Comparison of ENCODE assay signal across 11 mouse cellular contexts in genomic region chrX:19168111-19168510, GRCm38 (mm10).
A peak's percentile ranks its signal among the peaks of the same experiment; 100 is the strongest.
DNase-seq lines count a peak whose midpoint lies in the region; ATAC-seq and TF ChIP-seq lines count a peak whose summit lies in the region.
"Had no signal": no experiment of that assay in that cellular context is flagged by ENCODE, and none has a peak within 500 bp of the region (broad histone marks: within the 10 kb centered on the region; RNA-seq: fewer than 3 reads in every experiment).

No protein-coding gene starts in this region.

- no peak for TF ChIP-seq EP300 in stomach, postnatal 0 days (optimal IDR thresholded peaks at IDR 0.05)

- H3K27me3 ChIP-seq in heart, embryonic 12.5 days (replicated peaks), result no peaks in the 10 kb centered on the region
- no peaks in the 10 kb centered on the region for H3K27me3 ChIP-seq in stomach, embryonic 16.5 days (ENCODE audit: control insufficient read depth, insufficient read depth, low read length)
- H3K27me3 ChIP-seq in stomach, postnatal 0 days (ENCODE audit: control insufficient read depth, insufficient read depth, low read length), result no peaks in the 10 kb centered on the region
- no peaks in the 10 kb centered on the region for H3K27me3 ChIP-seq in cerebellum, adult 2 months (ENCODE audit: control insufficient read depth, insufficient read depth, low read length)
- H3K27me3 ChIP-seq in myocyte (ENCODE audit: control insufficient read depth, insufficient read depth, insufficient read length), result no peaks in the 10 kb centered on the region
- H3K27me3 ChIP-seq: heart, embryonic 15.5 days had no signal

- WGBS in heart, embryonic 12.5 days, result 66% methylated on average over 1 of the region's 1 CpGs
- 55% methylated on average over 1 of the region's 1 CpGs for WGBS in stomach, embryonic 16.5 days
- 38% methylated on average over 1 of the region's 1 CpGs for WGBS in stomach, postnatal 0 days
- 42% methylated on average over 1 of the region's 1 CpGs for WGBS in cerebellum, adult 2 months

- no peak for TF ChIP-seq CTCF in stomach, postnatal 0 days (IDR thresholded peaks at IDR 0.05; ENCODE audit: low read depth)
- TF ChIP-seq CTCF in cerebellum, adult 2 months (IDR thresholded peaks at IDR 0.05; ENCODE audit: borderline replicate concordance, insufficient read depth, low read depth, low read length), result no peak

- H3K4me2 ChIP-seq in heart, embryonic 12.5 days, result no peak overlapping the region
- H3K4me2 ChIP-seq in stomach, embryonic 16.5 days (ENCODE audit: low read depth, low read length), result no peak overlapping the region
- H3K4me2 ChIP-seq in stomach, postnatal 0 days (replicated peaks; ENCODE audit: low read depth), result no peak overlapping the region
- peak overlapping the region; percentile 87 for H3K4me2 ChIP-seq in myocyte (ENCODE audit: low read depth)
- H3K4me2 ChIP-seq: liver, embryonic 11.5 days had no signal

- peaks cover 38% of the 10 kb centered on the region for H3K79me2 ChIP-seq in myocyte (ENCODE audit: control insufficient read depth, insufficient read depth)

- H3K36me3 ChIP-seq in heart, embryonic 12.5 days, result no peaks in the 10 kb centered on the region
- no peaks in the 10 kb centered on the region for H3K36me3 ChIP-seq in stomach, embryonic 16.5 days (ENCODE audit: control insufficient read depth, insufficient read depth, low read length)
- H3K36me3 ChIP-seq in stomach, postnatal 0 days (ENCODE audit: control insufficient read depth, insufficient read depth, low read length), result no peaks in the 10 kb centered on the region
- no peaks in the 10 kb centered on the region for H3K36me3 ChIP-seq in myocyte (ENCODE audit: control insufficient read depth, insufficient read depth)
- H3K36me3 ChIP-seq: heart, embryonic 15.5 days had no signal

- no peaks in the 10 kb centered on the region for H3K4me1 ChIP-seq in heart, embryonic 12.5 days (replicated peaks)
- H3K4me1 ChIP-seq in stomach, embryonic 16.5 days (ENCODE audit: control insufficient read depth, insufficient read depth, low read length), result no peaks in the 10 kb centered on the region
- no peaks in the 10 kb centered on the region for H3K4me1 ChIP-seq in stomach, postnatal 0 days (replicated peaks; ENCODE audit: control insufficient read depth, insufficient read depth)
- no peaks in the 10 kb centered on the region for H3K4me1 ChIP-seq in cerebellum, adult 2 months (ENCODE audit: control insufficient read depth, insufficient read depth, low read length)
- H3K4me1 ChIP-seq: heart, embryonic 15.5 days had no signal

- no peak overlapping the region for H3ac ChIP-seq in myocyte (ENCODE audit: control insufficient read depth, insufficient read length)

- ATAC-seq in heart, embryonic 12.5 days (ENCODE audit: insufficient number of reproducible peaks, low FRiP score), result no peak
- ATAC-seq in stomach, embryonic 16.5 days (ENCODE audit: insufficient read depth, low FRiP score), result no peak
- no peak for ATAC-seq in stomach, postnatal 0 days (ENCODE audit: low FRiP score, low TSS enrichment)

- no peaks in the 10 kb centered on the region for H3K9me3 ChIP-seq in heart, embryonic 12.5 days (replicated peaks)
- no peaks in the 10 kb centered on the region for H3K9me3 ChIP-seq in stomach, embryonic 16.5 days (replicated peaks; ENCODE audit: control insufficient read depth, low read length)
- no peaks in the 10 kb centered on the region for H3K9me3 ChIP-seq in stomach, postnatal 0 days (ENCODE audit: control insufficient read depth, low read length)
- H3K9me3 ChIP-seq: heart, embryonic 15.5 days had no signal

- no peak for TF ChIP-seq POLR2A in cerebellum, adult 2 months (IDR thresholded peaks at IDR 0.05; ENCODE audit: borderline replicate concordance, insufficient read depth, low read length)
- no peak for TF ChIP-seq POLR2A in myocyte (IDR thresholded peaks at IDR 0.05; ENCODE audit: insufficient read length, low read depth)

- H3K9ac ChIP-seq in heart, embryonic 12.5 days, result no peak overlapping the region
- H3K9ac ChIP-seq in stomach, embryonic 16.5 days (ENCODE audit: low read length), result no peak overlapping the region
- H3K9ac ChIP-seq in stomach, postnatal 0 days (ENCODE audit: low read length), result no peak overlapping the region
- H3K9ac ChIP-seq: heart, embryonic 15.5 days had no signal

- DNase-seq in heart, adult 11 months, result peak; percentile 81
- no peak for DNase-seq in stomach, postnatal 0 days (ENCODE audit: low spot score)
- DNase-seq in cerebellum, adult 2 months, result peak; percentile 28 to 71
- no peak for DNase-seq in ovary, postnatal 14 days (ENCODE audit: low spot score)
- DNase-seq in kidney, adult 9 months, result no peak
- DNase-seq: spleen, adult 18-20 months had no signal

- H3K4me3 ChIP-seq in heart, embryonic 12.5 days, result no peak overlapping the region
- H3K4me3 ChIP-seq in stomach, embryonic 16.5 days (replicated peaks; ENCODE audit: low read length), result no peak overlapping the region
- no peak overlapping the region for H3K4me3 ChIP-seq in stomach, postnatal 0 days (ENCODE audit: low read depth, low read length)
- no peak overlapping the region for H3K4me3 ChIP-seq in cerebellum, adult 2 months (replicated peaks; ENCODE audit: insufficient read depth, low read depth, low read length)
- H3K4me3 ChIP-seq in myocyte, result peak overlapping the region; percentile 54

- no peak overlapping the region for H3K27ac ChIP-seq in heart, embryonic 12.5 days (ENCODE audit: poor library complexity, severe bottlenecking)
- H3K27ac ChIP-seq in stomach, embryonic 16.5 days (ENCODE audit: low read length), result 0 out of 2 replicates have a peak overlapping the region, but pooled peaks have one; percentile 23
- no peak overlapping the region for H3K27ac ChIP-seq in stomach, postnatal 0 days (replicated peaks)
- H3K27ac ChIP-seq in cerebellum, adult 2 months (ENCODE audit: insufficient read depth, low read length), result no peak overlapping the region
- H3K27ac ChIP-seq: heart, embryonic 15.5 days had no signal

TF ChIP-seq in myocyte, 11 proteins besides CTCF, POLR2A, EP300 and RAD21:
- TF ChIP-seq MAX (IDR thresholded peaks at IDR 0.05; ENCODE audit: low read depth), result no peak
- no peak for TF ChIP-seq MYOD1 (IDR thresholded peaks at IDR 0.05; ENCODE audit: control insufficient read depth in 1 of 3, insufficient read length in 2 of 3, low read depth in 2 of 3)
- TF ChIP-seq CEBPB (IDR thresholded peaks at IDR 0.05; ENCODE audit: insufficient read depth, poor library complexity, severe bottlenecking), result no peak
- TF ChIP-seq SRF (IDR thresholded peaks at IDR 0.05; ENCODE audit: control insufficient read depth, insufficient read length, low read depth), result no peak
- no peak for TF ChIP-seq TCF3 (IDR thresholded peaks at IDR 0.05; ENCODE audit: insufficient read length, low read depth)
- no peak for TF ChIP-seq REST (IDR thresholded peaks at IDR 0.05; ENCODE audit: insufficient read depth, insufficient read length)
- TF ChIP-seq TCF12 (IDR thresholded peaks at IDR 0.05; ENCODE audit: insufficient read depth, poor library complexity, severe bottlenecking), result no peak
- no peak for TF ChIP-seq POLR2AphosphoS2 (IDR thresholded peaks at IDR 0.05; ENCODE audit: insufficient read length, low read depth)
- TF ChIP-seq E2F4 (IDR thresholded peaks at IDR 0.05; ENCODE audit: insufficient read depth), result no peak
- TF ChIP-seq MYOG (IDR thresholded peaks at IDR 0.05; ENCODE audit: control insufficient read depth in 1 of 3, insufficient read depth in 1 of 3, insufficient read length in 2 of 3, low read depth in 2 of 3), result no peak
- TF ChIP-seq USF1 (IDR thresholded peaks at IDR 0.05; ENCODE audit: low read depth), result no peak

Comparison
In these comparisons a context has a peak if more than half of its experiments do, and no peak if none do; other contexts are left out.
1. DNase-seq: peak in heart, adult 11 months (single experiment) and cerebellum, adult 2 months (2 of 2); none in stomach, postnatal 0 days (single experiment), ovary, postnatal 14 days (single experiment) and kidney, adult 9 months (single experiment).